Mouse (Mus musculus) 3134 (cell line): ENCODE data around the gene Upb1.

Experiments
- DNase-seq: peaks from one replicate; pipeline ENCODE4 v3.0.0-alpha.2; 2011; ENCODE audit warnings: low spot score; ENCODE audit not compliant: insufficient read length; ENCODE audit errors: extremely low read depth

Gene Upb1

GRCm38 (mm10) chr10:75418747-75419146 is 17.8 kb downstream of the Upb1 start:
- no peak for DNase-seq

- no peak for DNase-seq
These were observed 23.6 kb downstream of the Upb1 start for GRCm38 (mm10) chr10:75424498-75424901.

GRCm38 (mm10) chr10:75428049-75429003 is 27.4 kb downstream of the Upb1 start:
- no peak for DNase-seq

GRCm38 (mm10) chr10:75429004-75429380 is 28.1 kb downstream of the Upb1 start:
- no peak for DNase-seq

GRCm38 (mm10) chr10:75429522-75430146 is 28.7 kb downstream of the Upb1 start:
- no peak for DNase-seq

- no peak for DNase-seq
These were observed 29.2 kb downstream of the Upb1 start for GRCm38 (mm10) chr10:75430147-75430537.

GRCm38 (mm10) chr10:75430633-75431032 is 29.7 kb downstream of the Upb1 start:
- no peak for DNase-seq

- peak; percentile 49 for DNase-seq
These were observed 35.8 kb downstream of the Upb1 start for GRCm38 (mm10) chr10:75436604-75437217.

- DNase-seq, result no peak
These were observed 36.4 kb downstream of the Upb1 start for GRCm38 (mm10) chr10:75437284-75437683.

- no peak for DNase-seq
These were observed 37.4 kb downstream of the Upb1 start for GRCm38 (mm10) chr10:75438132-75438810.

- peak; percentile 30 for DNase-seq
These were observed 38.4 kb downstream of the Upb1 start for GRCm38 (mm10) chr10:75439211-75439811.

GRCm38 (mm10) chr10:75440756-75441155 is 39.8 kb downstream of the Upb1 start:
- DNase-seq, result no peak

GRCm38 (mm10) chr10:75441800-75442199 is 40.9 kb downstream of the Upb1 start:
- no peak for DNase-seq

- DNase-seq, result no peak
These were observed 42.1 kb downstream of the Upb1 start for GRCm38 (mm10) chr10:75443017-75443416.

- DNase-seq, result no peak
These were observed 43.4 kb downstream of the Upb1 start for GRCm38 (mm10) chr10:75444111-75444826.

- DNase-seq, result no peak
These were observed 44.1 kb downstream of the Upb1 start for GRCm38 (mm10) chr10:75445030-75445429.

- no peak for DNase-seq
These were observed 45.7 kb downstream of the Upb1 start for GRCm38 (mm10) chr10:75446501-75447083.

- DNase-seq, result no peak
These were observed 46.6 kb downstream of the Upb1 start for GRCm38 (mm10) chr10:75447489-75447888.

- DNase-seq, result no peak
These were observed 48.0 kb downstream of the Upb1 start for GRCm38 (mm10) chr10:75448806-75449420.
